7 mouse cellular contexts compared by ENCODE assay signal in the genomic region with DNA sequence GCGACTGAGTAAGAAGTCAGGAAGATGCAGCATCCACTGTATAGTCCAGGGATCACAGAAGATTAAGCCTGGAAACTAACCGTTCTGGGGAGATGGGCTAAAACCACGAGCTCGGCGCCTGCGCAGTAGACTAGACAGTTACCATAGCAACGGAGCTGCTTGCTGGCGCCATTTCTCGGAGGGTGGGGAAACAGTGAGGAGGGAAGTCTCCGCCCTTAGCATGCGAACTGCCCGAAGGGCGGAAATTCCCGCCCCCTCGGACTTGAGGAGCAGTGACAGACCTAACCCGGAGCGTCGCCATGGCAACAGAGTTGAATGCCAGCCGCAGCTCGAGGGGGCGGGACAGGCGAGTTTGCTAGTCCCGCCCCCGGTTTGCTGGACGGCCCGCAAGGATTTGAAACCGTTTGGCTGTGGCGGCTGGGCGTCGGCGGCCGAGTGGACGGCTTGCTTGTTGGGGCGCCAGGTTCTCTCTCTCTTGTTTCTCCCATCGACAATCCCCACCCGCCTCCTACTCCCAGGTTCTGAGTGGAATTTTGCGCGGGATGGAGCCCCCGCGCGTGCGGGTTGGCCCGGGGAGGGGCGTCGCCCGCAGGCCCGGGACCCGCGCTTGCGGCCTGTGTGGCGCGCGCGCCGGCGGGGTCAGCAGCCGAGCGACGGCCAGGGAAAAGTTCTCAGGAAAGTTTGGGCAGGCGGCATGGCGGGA. TPM values are rescaled to one million over a fixed set of nuclear protein-coding genes. Genes with fewer than 3 reads are reported as not detected.
DNase-seq lines count a peak whose midpoint lies in the region; ATAC-seq lines count a peak whose summit lies in the region.

A gene (plus strand): TSS at position 304 of the 703 bp plus-strand sequence.

- peak; percentile 96 for DNase-seq in adrenal gland, postnatal 25 days
- peak; percentile 100 for DNase-seq in heart, adult 11 months
- peak; percentile 96 for DNase-seq in kidney, adult 18-20 months
- DNase-seq in limb, embryonic 11.5 days (ENCODE audit: low spot score), result peak; percentile 97
- peak; percentile 100 for DNase-seq in midbrain, embryonic 14.5 days
- DNase-seq in spleen, adult 18-20 months, result peak; percentile 83 to 90

- 0 out of 2 replicates have a peak within 1 kb of the TSS, but pooled peaks have one; percentile 63 for H3K27ac ChIP-seq in embryonic facial prominence, embryonic 12.5 days
- H3K27ac ChIP-seq in limb, embryonic 11.5 days (replicated peaks; ENCODE audit: low read depth, low read length), result no peak within 1 kb of the TSS
- peak within 1 kb of the TSS; percentile 52 for H3K27ac ChIP-seq in midbrain, embryonic 14.5 days (replicated peaks; ENCODE audit: low read depth, low read length)

- peaks cover 5% of the 10 kb centered on the region; the same call in 1 of the 2 replicates for H3K27me3 ChIP-seq in embryonic facial prominence, embryonic 12.5 days
- no peaks in the 10 kb centered on the region for H3K27me3 ChIP-seq in limb, embryonic 11.5 days (ENCODE audit: control insufficient read depth, insufficient read depth, low read length)
- H3K27me3 ChIP-seq in midbrain, embryonic 14.5 days (ENCODE audit: control insufficient read depth, insufficient read depth, low read length), result no peaks in the 10 kb centered on the region

- H3K9me3 ChIP-seq in embryonic facial prominence, embryonic 12.5 days, result no peaks in the 10 kb centered on the region
- no peaks in the 10 kb centered on the region for H3K9me3 ChIP-seq in limb, embryonic 11.5 days (ENCODE audit: control insufficient read depth, low read length)
- no peaks in the 10 kb centered on the region for H3K9me3 ChIP-seq in midbrain, embryonic 14.5 days (ENCODE audit: control insufficient read depth, low read length)

- ATAC-seq in embryonic facial prominence, embryonic 12.5 days (ENCODE audit: insufficient number of reproducible peaks, insufficient read depth, low FRiP score, low TSS enrichment), result peak; percentile 91
- peak; percentile 97 for ATAC-seq in limb, embryonic 11.5 days (ENCODE audit: insufficient number of reproducible peaks, low FRiP score, low TSS enrichment, low read depth)
- peak; percentile 96 for ATAC-seq in midbrain, embryonic 14.5 days (ENCODE audit: low FRiP score, low TSS enrichment)

- H3K36me3 ChIP-seq in embryonic facial prominence, embryonic 12.5 days, result no peaks in the 10 kb centered on the region
- no peaks in the 10 kb centered on the region for H3K36me3 ChIP-seq in limb, embryonic 11.5 days (ENCODE audit: control insufficient read depth, insufficient read depth, low read length)
- no peaks in the 10 kb centered on the region for H3K36me3 ChIP-seq in midbrain, embryonic 14.5 days (ENCODE audit: control insufficient read depth, insufficient read depth, low read length)

- no peaks in the 10 kb centered on the region for H3K4me1 ChIP-seq in embryonic facial prominence, embryonic 12.5 days
- peaks cover 4% of the 10 kb centered on the region; the same call in 1 of the 2 replicates for H3K4me1 ChIP-seq in limb, embryonic 11.5 days (ENCODE audit: control insufficient read depth, insufficient read depth, low read length)
- peaks cover 15% of the 10 kb centered on the region for H3K4me1 ChIP-seq in midbrain, embryonic 14.5 days (ENCODE audit: control insufficient read depth, insufficient read depth, low read length)

- under 1% methylated on average over 61 of the region's 61 CpGs for WGBS in embryonic facial prominence, embryonic 12.5 days
- under 1% methylated on average over 60 of the region's 61 CpGs for WGBS in limb, embryonic 11.5 days
- under 1% methylated on average over 61 of the region's 61 CpGs for whole genome bisulfite sequencing in midbrain, embryonic 14.5 days

- peak within 1 kb of the TSS; percentile 66 for H3K4me3 ChIP-seq in embryonic facial prominence, embryonic 12.5 days
- peak within 1 kb of the TSS; percentile 65 for H3K4me3 ChIP-seq in limb, embryonic 11.5 days (ENCODE audit: low read depth, low read length)
- H3K4me3 ChIP-seq in midbrain, embryonic 14.5 days (replicated peaks; ENCODE audit: low read depth, low read length), result peak within 1 kb of the TSS; percentile 57

- H3K9ac ChIP-seq in embryonic facial prominence, embryonic 12.5 days, result peak within 1 kb of the TSS; percentile 77
- H3K9ac ChIP-seq in limb, embryonic 11.5 days (ENCODE audit: low read length), result peak within 1 kb of the TSS; percentile 90
- peak within 1 kb of the TSS; percentile 57 for H3K9ac ChIP-seq in midbrain, embryonic 14.5 days (replicated peaks; ENCODE audit: low read length)

- peak within 1 kb of the TSS; percentile 65 for H3K4me2 ChIP-seq in embryonic facial prominence, embryonic 12.5 days (replicated peaks)
- H3K4me2 ChIP-seq in limb, embryonic 11.5 days (ENCODE audit: low read depth, severe bottlenecking), result peak within 1 kb of the TSS; percentile 66
- H3K4me2 ChIP-seq in midbrain, embryonic 14.5 days (ENCODE audit: low read length), result peak within 1 kb of the TSS; percentile 73

RNA-seq across cellular contexts. Expression of the gene that starts here (rescaled TPM):
- total RNA-seq in adrenal gland, postnatal 25 days (2021), result 15.4 and 21.5 TPM in 2 replicates
- 13.8 and 18.0 TPM in 2 replicates for polyA plus RNA-seq in embryonic facial prominence, embryonic 12.5 days (2016; fragmentation: Nextera tagmentation; extraction: Ambion mirVana)
- 12.0 and 14.0 TPM in 2 replicates for polyA plus RNA-seq in limb, embryonic 11.5 days (2014; fragmentation: Nextera tagmentation; extraction: Ambion mirVana)
- 24.4 and 28.7 TPM in 2 replicates for polyA plus RNA-seq in midbrain, embryonic 14.5 days (2014; fragmentation: Nextera tagmentation; extraction: Ambion mirVana)
